Mouse (Mus musculus): ENCODE data around the gene Mon2.

The Mon2 gene

DNA sequence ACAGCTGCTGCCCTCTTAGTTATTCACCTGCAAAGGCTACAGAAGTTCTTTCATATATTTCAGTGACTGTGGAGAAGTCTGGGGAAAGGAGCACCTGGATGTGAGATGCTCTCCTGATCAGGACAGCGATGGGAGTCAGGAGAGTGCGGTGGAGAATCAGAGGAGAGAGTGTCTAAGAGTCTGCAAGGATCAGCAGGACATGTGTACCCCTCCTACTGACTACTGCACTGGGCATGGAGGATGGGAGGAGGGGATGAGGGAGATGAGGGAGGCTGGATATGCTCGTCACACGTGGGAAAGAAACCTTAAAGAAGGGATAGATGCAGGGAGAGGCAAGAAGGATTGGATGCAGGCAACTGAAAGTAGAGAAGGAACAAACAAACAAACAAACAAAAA is 112.1 kb downstream of the Mon2 start:
- no peak for DNase-seq (ENCODE audit: low read depth, low spot score)

GRCm38 (mm10) chr10:122963463-122964240 is 112.7 kb downstream of the Mon2 start:
- DNase-seq (ENCODE audit: low read depth, low spot score) = no peak

- no peak for DNase-seq (ENCODE audit: low read depth, low spot score)
These were observed 113.7 kb downstream of the Mon2 start for GRCm38 (mm10) chr10:122962651-122963050.

DNA sequence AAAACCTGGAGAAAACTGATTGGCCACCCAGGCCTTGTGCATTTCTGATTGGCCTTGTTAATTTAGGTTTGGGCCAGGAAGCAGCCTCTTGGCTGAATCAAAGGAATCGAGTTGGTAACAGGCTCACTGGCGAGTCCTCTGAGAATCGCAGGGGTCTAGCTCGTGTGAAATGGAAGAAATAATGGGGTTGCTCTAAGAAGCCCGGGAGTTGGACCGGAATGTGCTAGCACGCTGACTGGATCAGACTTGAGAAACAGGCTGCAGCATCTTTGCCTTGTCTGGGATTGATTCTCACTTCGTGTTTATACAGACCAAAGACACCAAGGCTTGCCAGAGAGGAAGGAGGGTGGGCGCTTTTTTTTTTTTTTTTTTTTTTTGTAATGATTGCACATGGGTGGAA is 114.8 kb downstream of the Mon2 start:
- DNase-seq (ENCODE audit: low read depth, low spot score) = no peak

- DNase-seq (ENCODE audit: low read depth, low spot score) = no peak
These were observed 115.6 kb downstream of the Mon2 start for GRCm38 (mm10) chr10:122960738-122961137.

DNA sequence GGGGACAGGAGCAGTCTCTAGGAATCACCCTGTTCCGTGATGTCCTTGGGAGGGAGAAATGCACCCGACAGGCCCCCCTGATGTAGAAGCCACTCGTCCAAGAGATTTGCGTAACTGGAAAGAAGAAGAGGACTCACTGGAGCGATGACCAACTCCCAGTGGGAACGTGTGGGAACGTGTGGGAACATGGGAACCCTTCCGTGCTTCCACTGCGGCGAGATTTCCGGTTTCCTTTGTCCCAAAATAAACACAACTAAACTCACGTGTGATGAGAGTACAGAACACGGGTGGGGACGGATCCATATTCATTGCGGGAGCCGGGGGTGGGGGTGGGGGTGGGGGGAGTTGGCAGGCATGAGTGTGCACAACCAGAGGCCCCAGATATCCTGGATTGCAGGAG is 116.1 kb downstream of the Mon2 start:
- DNase-seq (ENCODE audit: low read depth, low spot score) = no peak

DNA sequence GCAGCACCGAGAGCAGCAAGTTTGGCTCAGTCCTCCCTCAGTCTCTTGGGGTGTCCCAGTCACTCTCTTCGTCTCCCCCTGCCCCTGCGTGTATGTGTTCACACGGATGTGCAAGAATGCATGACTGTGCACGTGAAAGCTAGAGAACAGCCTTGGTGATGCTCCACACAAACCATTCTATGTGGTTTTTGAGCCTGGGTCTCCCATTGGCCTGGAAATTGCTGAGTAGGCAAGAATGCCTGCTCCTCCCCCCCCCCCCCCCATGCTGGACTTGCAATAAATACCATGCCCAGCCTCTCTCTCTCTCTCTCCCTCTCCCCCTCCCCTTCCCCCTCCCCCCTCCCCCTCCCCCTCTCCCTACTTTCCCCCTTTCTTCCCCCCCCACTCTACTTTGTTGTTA is 117.6 kb downstream of the Mon2 start:
- no peak for DNase-seq (ENCODE audit: low read depth, low spot score)

GRCm38 (mm10) chr10:122957918-122958317 is 118.4 kb downstream of the Mon2 start:
- DNase-seq (ENCODE audit: low read depth, low spot score) = no peak

GRCm38 (mm10) chr10:122953576-122953975 is 122.7 kb downstream of the Mon2 start:
- DNase-seq (ENCODE audit: low read depth, low spot score) = no peak

GRCm38 (mm10) chr10:122950966-122951365 is 125.3 kb downstream of the Mon2 start:
- no peak for DNase-seq (ENCODE audit: low read depth, low spot score)

DNA sequence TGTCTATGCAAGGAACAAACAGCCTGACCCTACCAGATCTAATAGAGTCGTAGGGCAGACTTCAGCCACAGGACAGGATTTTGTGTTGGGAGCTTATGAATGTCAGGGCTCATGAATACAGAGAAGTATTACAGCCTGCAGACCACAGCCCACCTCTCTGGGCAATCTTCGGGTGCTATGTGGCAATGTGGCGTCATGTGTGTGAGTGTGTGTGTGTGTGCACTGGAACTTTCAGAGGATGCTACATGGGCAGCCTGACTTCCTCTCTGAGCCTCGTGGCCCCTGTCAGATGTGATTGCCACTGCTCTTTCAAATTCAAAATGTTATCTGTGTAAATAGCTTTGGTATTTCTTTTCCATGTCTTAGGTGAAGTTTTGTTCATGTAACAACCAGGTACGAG is 131.4 kb downstream of the Mon2 start:
- no peak for DNase-seq (ENCODE audit: low read depth, low spot score)

DNA sequence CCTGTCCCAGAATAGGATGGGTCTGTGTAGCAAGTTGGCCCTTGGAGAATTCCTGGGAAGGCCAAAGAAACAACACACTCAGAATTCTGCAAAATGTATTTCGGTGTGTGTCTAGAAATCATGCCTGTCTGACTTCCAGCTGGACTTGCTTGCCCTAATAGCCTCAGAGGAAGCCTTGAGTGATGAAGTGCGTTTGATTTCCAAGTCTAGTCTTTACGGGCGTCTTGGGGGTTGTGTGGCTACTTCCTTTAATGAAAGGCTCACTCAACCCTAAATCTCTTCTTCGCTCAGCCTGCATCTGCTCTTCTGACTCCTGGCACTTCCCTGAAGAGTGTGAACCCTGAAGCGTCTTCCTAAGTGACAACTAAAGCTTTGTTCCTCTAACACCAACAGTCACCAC is 132.5 kb downstream of the Mon2 start:
- no peak for DNase-seq (ENCODE audit: low read depth, low spot score)

DNA sequence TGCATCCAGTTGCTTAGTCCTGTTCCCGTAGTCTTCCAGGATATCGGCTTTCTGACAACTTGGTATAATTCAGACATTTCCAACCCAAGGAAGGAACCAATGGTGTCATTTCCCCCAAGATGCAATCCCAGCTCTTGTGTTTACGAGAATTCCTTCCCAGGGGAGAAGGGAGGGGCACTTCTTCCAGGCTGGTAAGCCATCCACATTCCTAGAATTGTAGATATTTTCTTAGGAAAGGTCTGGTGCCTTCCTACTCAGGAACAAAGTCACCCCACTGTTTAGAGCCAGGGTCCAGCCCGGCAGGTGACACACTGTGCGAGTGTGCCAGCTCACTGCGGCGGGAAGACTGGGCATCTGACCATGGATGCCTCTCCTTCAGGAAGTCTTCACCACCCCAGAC is 133.5 kb downstream of the Mon2 start:
- no peak for DNase-seq (ENCODE audit: low read depth, low spot score)

All from brain, embryonic 18.5 days (tissue).